1 mouse cellular context compared by ENCODE assay signal in genomic region chr4:34614630-34615094, GRCm38 (mm10).
TF ChIP-seq lines count a peak whose summit lies in the region.

Gene Orc3 (minus strand): TSS chr4:34614944.
Gene Rars2 (plus strand): TSS chr4:34614957.

TF ChIP-seq in CH12.LX, 34 proteins besides CTCF, POLR2A, EP300 and RAD21 (continued from another document):
- TF ChIP-seq KAT2A (IDR thresholded peaks at IDR 0.05; ENCODE audit: insufficient replicate concordance, low read length): peak; percentile 84; the same call in 1 of the 2 replicates
- no peak; the same call in 1 of the 2 replicates for TF ChIP-seq CHD2 (IDR thresholded peaks at IDR 0.05; ENCODE audit: low read length)
- TF ChIP-seq ELF1 (IDR thresholded peaks at IDR 0.05; ENCODE audit: low read depth, low read length): peak; percentile 95
- TF ChIP-seq SIN3A (IDR thresholded peaks at IDR 0.05; ENCODE audit: low read length): peak; percentile 88
- TF ChIP-seq MAX (IDR thresholded peaks at IDR 0.05; ENCODE audit: low read length): peak; percentile 89
- no peak; the same call in 1 of the 2 replicates for TF ChIP-seq GABPA (IDR thresholded peaks at IDR 0.05; ENCODE audit: insufficient replicate concordance, low read depth, low read length)
- peak; percentile 93 for TF ChIP-seq NRF1 (IDR thresholded peaks at IDR 0.05; ENCODE audit: low read depth, low read length)
- peak; percentile 95 for TF ChIP-seq NELFE (IDR thresholded peaks at IDR 0.05; ENCODE audit: low read depth, low read length)
- TF ChIP-seq MAZ (IDR thresholded peaks at IDR 0.05; ENCODE audit: low read depth, low read length): no peak
- no peak for TF ChIP-seq ZKSCAN1 (IDR thresholded peaks at IDR 0.05; ENCODE audit: borderline replicate concordance, low read depth, low read length)
- TF ChIP-seq IRF4 (IDR thresholded peaks at IDR 0.05; ENCODE audit: low read depth, low read length): peak; percentile 64
- TF ChIP-seq MAFK (IDR thresholded peaks at IDR 0.05; ENCODE audit: insufficient replicate concordance, low read length): no peak
- TF ChIP-seq CHD1 (IDR thresholded peaks at IDR 0.05; ENCODE audit: low read depth, low read length): no peak
- TF ChIP-seq ZC3H11A (IDR thresholded peaks at IDR 0.05; ENCODE audit: low read depth, low read length): no peak
- peak; percentile 94 for TF ChIP-seq ZMIZ1 (IDR thresholded peaks at IDR 0.05; ENCODE audit: low read depth, low read length)
- TF ChIP-seq UBTF (IDR thresholded peaks at IDR 0.05; ENCODE audit: low read depth, low read length): no peak
- TF ChIP-seq ETS1 (conservative IDR thresholded peaks at IDR 0.05; ENCODE audit: low read depth, low read length): no peak
- TF ChIP-seq E2F4 (IDR thresholded peaks at IDR 0.05; ENCODE audit: insufficient replicate concordance, low read depth, low read length): 0 out of 2 replicates have a peak, but pooled peaks have one; percentile 59
- TF ChIP-seq POLR2AphosphoS2 (IDR thresholded peaks at IDR 0.05; ENCODE audit: low read depth, low read length): peak; percentile 82; the same call in 1 of the 2 replicates
- 0 out of 2 replicates have a peak, but pooled peaks have one; percentile 61 for TF ChIP-seq TBP (conservative IDR thresholded peaks at IDR 0.05; ENCODE audit: low read depth, low read length)
- no peak for TF ChIP-seq SMC3 (IDR thresholded peaks at IDR 0.05; ENCODE audit: low read depth, low read length)
- TF ChIP-seq TCF12 (IDR thresholded peaks at IDR 0.05; ENCODE audit: low read depth, low read length): peak; percentile 94
- peak; percentile 93 for TF ChIP-seq MXI1 (IDR thresholded peaks at IDR 0.05; ENCODE audit: low read depth, low read length)
- TF ChIP-seq HCFC1 (IDR thresholded peaks at IDR 0.05; ENCODE audit: low read depth, low read length): peak; percentile 89
- TF ChIP-seq JUND (conservative IDR thresholded peaks at IDR 0.05; ENCODE audit: low read depth, low read length): no peak
- no peak for TF ChIP-seq RCOR1 (conservative IDR thresholded peaks at IDR 0.05; ENCODE audit: low read depth, low read length)
- no peak for TF ChIP-seq JUN (IDR thresholded peaks at IDR 0.05; ENCODE audit: insufficient read depth, low read depth, low read length)
- no peak for TF ChIP-seq ZNF384 (IDR thresholded peaks at IDR 0.05; ENCODE audit: low read depth, low read length)
- no peak; the same call in 1 of the 2 replicates for TF ChIP-seq MYC (IDR thresholded peaks at IDR 0.05; ENCODE audit: low read depth, low read length)
